Mouse (Mus musculus) cerebellum, adult (tissue): ENCODE results near the gene Gm20479.

Experiments
- ATAC-seq: cut with Nextera tagmentation; 2 replicates; pipeline ENCODE4 v1.9.2; 2017; ENCODE audit warnings: mild to moderate bottlenecking, moderate library complexity, mixed read lengths; ENCODE audit not compliant: insufficient number of reproducible peaks, low FRiP score, low TSS enrichment

Gm20479 gene

GRCm38 (mm10) chr7:27322291-27322690 lies 34.9 kb downstream of the Gm20479 start:
- no peak for ATAC-seq

DNA sequence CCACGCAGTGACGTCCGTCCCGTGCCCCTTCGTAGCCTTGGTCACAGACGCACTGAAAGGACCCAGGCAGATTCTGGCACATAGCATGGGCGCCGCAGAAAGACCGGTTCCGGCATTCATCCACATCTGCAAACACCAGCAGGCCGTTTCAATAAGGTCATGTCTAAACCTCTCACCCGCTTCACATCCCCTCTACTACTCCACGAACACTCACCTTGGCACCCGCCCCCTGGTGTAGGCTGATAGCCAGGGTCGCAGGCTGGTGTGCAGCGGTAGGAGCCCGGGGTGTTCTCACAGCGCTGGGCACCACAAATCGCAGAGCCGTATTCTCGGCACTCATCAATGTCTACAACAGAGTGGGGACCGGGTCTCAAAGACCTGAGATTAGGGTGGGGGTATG lies 37.8 kb downstream of the Gm20479 start:
- ATAC-seq = no peak

- no peak; the same call in 1 of the 2 replicates for ATAC-seq
These were observed 41.3 kb downstream of the Gm20479 start for GRCm38 (mm10) chr7:27315958-27316357.

DNA sequence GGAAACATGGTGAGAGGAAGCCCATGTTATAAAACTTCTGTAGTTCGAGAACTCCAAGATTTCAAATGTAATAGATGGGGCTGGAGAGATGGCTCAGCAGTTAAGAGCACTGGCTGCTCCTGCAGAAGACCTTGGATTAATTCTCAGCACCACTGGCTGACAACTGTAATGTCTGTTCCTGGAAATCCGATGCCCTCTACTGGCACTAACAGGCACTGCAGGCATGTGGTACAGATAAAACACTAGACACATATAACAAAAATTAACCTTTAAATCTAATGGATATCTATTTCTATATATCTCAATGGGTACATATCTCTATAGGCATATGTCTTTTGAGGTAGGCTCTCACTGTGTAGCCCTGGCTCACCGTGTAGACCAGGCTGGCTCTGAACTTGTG lies 42.8 kb downstream of the Gm20479 start:
- ATAC-seq = no peak

- no peak for ATAC-seq
These were observed 45.5 kb downstream of the Gm20479 start for GRCm38 (mm10) chr7:27311651-27312284.

DNA sequence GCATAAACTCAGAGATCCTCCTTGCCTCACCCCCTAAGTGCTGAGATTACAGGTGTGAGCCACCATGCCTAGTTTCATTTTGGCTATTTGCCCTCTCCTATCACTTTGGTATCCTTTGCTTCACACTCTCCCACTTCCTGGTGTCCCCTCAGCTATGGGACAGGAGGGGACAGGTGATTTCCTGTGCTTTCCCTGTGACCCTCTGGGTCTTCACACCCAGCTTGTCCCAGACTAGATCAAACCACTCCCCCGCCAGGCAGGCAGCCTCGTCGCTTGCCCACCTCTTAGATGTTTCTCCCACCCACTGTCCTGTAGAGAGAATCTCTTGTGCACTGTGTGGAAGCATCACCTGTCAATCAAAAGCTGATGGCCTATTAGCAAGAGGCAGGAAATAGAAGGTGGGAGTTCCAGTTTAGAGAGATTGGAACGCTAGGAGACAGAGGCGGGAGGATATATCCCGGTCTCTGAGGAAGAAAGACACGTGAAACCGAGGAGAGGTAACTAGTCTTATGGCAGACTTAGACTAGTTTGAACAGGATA lies 46.2 kb downstream of the Gm20479 start:
- no peak for ATAC-seq

GRCm38 (mm10) chr7:27310306-27310705 lies 46.9 kb downstream of the Gm20479 start:
- ATAC-seq = no peak; the same call in 1 of the 2 replicates

- ATAC-seq = no peak
These were observed 47.4 kb downstream of the Gm20479 start for GRCm38 (mm10) chr7:27309832-27310231.

GRCm38 (mm10) chr7:27308821-27309549 lies 48.2 kb downstream of the Gm20479 start:
- ATAC-seq = no peak

GRCm38 (mm10) chr7:27307551-27307950 lies 49.7 kb downstream of the Gm20479 start:
- ATAC-seq = no peak

DNA sequence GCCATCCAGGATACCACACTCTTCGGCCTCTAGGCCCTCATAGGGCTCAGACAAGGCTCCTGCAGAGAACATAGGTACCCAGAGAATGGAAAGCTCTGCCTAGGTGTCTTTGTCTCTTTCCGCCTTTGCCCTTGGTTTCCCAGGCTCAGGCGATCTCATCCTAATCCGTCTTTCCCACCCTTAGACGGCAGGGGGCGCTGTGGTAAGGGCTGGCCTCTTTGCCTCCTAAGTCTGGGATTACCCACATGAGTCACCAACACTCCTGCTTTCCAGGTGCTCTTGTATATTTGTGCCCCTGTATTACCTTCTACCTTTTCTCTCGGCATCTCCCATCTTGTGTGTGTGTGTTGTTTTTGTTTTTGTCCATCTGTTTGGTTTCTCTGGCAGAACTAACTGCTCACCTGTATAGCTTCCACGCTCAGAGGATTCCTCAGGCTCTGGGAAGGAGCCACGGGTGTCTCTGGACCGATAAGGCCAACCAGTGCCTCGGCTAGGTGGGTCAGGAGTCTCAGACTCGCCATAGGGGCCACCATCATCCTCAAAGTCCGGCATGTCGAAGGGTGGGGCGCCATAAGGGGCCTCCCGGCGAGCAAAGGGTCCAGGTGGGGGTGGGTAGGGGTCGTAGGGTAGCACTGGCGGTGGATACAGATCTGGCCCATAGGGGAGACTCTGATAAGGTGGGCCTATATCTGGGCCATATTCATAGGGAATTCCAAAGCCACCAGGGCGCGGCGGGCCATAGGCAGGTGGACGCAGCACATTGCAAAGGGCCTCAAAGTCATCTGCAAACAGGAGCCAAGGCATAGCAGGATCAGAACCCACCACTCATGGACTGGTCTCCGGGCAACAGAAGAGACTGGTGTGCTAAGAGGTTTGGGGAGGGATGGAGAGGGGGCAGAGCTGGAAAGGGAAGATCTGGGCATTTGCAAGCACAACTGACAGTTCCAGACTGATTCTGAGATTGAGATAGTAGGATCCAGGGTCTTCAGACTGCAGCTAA lies 50.8 kb downstream of the Gm20479 start:
- ATAC-seq = no peak

DNA sequence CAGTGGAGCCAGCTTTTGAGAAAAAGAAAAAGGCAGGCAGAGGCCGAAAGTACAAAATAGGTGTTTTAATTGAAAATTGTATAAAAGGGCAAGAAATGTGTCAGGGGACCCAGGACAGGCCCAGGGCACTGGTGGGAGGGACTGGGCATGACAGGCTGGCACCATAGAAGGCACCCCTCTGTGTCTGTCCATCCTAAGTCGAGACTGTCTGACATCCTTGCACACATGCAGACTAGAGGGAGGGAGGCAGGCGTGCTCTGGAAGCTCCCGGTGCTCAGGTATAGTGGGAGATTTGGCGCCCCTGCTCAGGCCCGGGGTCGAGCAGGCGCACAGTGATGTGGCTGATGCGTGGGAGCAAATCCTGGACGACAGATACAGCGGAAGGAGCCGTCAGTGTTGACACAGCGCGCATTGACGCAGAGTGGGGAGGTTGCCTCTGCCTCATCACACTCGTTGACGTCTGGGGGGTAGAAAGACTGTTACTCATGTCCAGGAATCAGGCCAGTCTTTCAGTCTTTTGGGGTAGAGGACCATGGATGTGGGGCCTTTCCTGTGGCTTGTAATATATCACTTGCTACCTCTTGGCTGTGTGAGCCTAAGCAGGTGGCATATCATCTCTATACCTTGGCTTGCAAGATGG lies 52.0 kb downstream of the Gm20479 start:
- no peak for ATAC-seq
